Mouse (Mus musculus) stomach, embryonic 14.5 days (tissue): ENCODE results near the gene Prdm10. TPM values are rescaled to one million over a fixed set of nuclear protein-coding genes. Genes with fewer than 3 reads are reported as not detected.

ENCODE experiments used
- ATAC-seq: fragments of 200-750 bp; cut with Nextera tagmentation; 2 replicates; pipeline ENCODE4 v1.8.0; 2017; ENCODE audit warnings: low read depth, moderate TSS enrichment; ENCODE audit not compliant: insufficient number of reproducible peaks, insufficient read depth, low FRiP score
- H3K27ac ChIP-seq: fragments of 300-500 bp; sonication (generic); 2 replicates; pipeline ENCODE4 v1.5.1; 2014; ENCODE audit warnings: mild to moderate bottlenecking, low read length, moderate library complexity, mixed read lengths
- H3K27me3 ChIP-seq: fragments of 300-500 bp; sonication (generic); 2 replicates; pipeline ENCODE4 v1.6.1; 2014; ENCODE audit warnings: low read length, control low read depth, mixed read lengths; ENCODE audit not compliant: control insufficient read depth, insufficient read depth
- H3K36me3 ChIP-seq: fragments of 300-500 bp; sonication (generic); 2 replicates; pipeline ENCODE4 v1.6.1; 2014; ENCODE audit warnings: mild to moderate bottlenecking, control low read depth, low read length, moderate library complexity, mixed read lengths; ENCODE audit not compliant: control insufficient read depth, insufficient read depth
- H3K4me1 ChIP-seq: fragments of 300-500 bp; sonication (generic); 2 replicates; pipeline ENCODE4 v1.6.1; 2014; ENCODE audit warnings: low read length, control low read depth, mixed read lengths; ENCODE audit not compliant: control insufficient read depth, insufficient read depth
- H3K4me2 ChIP-seq: fragments of 300-500 bp; sonication (generic); replicated peaks from 2 replicates; pipeline ENCODE4 v1.6.1; 2014; ENCODE audit warnings: low read depth, low read length, control low read depth
- H3K4me3 ChIP-seq: fragments of 300-500 bp; sonication (generic); 2 replicates; pipeline ENCODE4 v1.5.1; 2014; ENCODE audit warnings: low read depth, low read length, control low read depth
- H3K9ac ChIP-seq: fragments of 300-500 bp; sonication (generic); replicated peaks from 2 replicates; pipeline ENCODE4 v1.6.1; 2014; ENCODE audit warnings: low read depth, mild to moderate bottlenecking, control low read depth, low read length, moderate library complexity, mixed read lengths
- H3K9me3 ChIP-seq: fragments of 300-500 bp; sonication (generic); 2 replicates; pipeline ENCODE4 v1.6.1; 2016; ENCODE audit warnings: low read depth, low read length, control low read depth; ENCODE audit not compliant: control insufficient read depth
- WGBS: fragments of 180-500 bp; shearing (Covaris S2); extraction: QIAGEN DNeasy Blood & Tissue Kit; methylation state at CpG from one replicate; pipeline ENCODE4 v1.1.7; 2014; 5-methylcytosine and 5-hydroxymethylcytosine counted together
- polyA plus RNA-seq: library from polyadenylated mRNA; unstranded; fragments of >200 nt; fragmentation: Nextera tagmentation; extraction: Ambion mirVana; gene quantifications from 2 replicates; pipeline ENCODE4 v1.2.1, GENCODE M21; 2014

The Prdm10 gene
- polyA plus RNA-seq, 1 experiment from 2014 or later = 7.8 TPM

DNA sequence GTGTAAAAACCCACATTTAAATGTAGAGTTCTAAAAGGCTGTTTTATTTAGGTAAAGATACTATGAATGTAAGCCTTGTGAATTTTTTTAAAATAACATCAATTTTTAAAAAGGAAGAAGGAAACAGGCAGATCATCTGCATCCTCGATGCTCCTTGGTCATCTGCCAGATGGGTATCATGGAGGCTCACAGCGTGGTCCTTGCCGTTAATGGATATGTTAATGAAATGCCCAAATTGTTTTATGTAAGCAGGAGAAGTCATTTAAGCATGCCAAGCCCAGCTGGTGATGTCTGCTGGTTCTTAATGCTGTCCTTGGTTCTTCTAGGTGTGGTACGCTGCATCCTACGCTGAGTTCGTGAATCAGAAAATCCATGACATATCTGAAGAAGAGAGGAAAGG lies 54.7 kb downstream of the Prdm10 start:
- no peaks in the 10 kb centered on the region for H3K27me3 ChIP-seq
- no peak overlapping the region for H3K9ac ChIP-seq
- H3K4me3 ChIP-seq = no peak overlapping the region
- no peak overlapping the region for H3K4me2 ChIP-seq
- 91% methylated on average over 6 of the region's 6 CpGs for WGBS
- no peak for ATAC-seq
- no peaks in the 10 kb centered on the region for H3K4me1 ChIP-seq
- no peaks in the 10 kb centered on the region for H3K9me3 ChIP-seq
- H3K36me3 ChIP-seq = no peaks in the 10 kb centered on the region; the same call in 1 of the 2 replicates
- H3K27ac ChIP-seq = no peak overlapping the region

DNA sequence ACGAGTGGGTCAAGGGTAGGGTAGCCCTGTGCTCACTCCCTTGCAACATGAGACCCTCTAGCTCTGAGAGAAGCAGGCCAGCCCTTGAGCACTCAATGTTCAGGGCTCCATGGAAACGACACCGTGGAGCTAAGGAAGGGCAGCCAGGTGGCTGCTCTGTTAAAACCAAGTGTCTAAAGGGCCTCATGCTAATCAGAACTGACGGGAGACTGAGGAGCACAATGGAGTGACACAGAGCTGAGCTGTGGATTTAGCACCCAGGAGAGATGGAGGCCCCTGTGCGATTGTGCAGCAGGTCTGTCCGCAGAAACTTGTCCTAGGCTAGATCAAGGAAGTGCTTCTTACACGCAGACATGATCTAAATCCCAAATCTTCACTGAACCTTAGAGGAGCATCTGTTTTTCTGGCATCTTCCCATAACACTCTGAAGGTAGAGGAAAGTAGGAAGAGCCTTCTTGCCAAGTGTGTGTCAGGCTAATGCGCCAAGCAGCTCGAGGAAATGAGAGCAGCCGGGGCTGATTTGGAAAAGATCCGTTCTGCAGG lies 64.0 kb downstream of the Prdm10 start:
- H3K4me1 ChIP-seq = no peaks in the 10 kb centered on the region
- no peaks in the 10 kb centered on the region for H3K27me3 ChIP-seq
- H3K27ac ChIP-seq = no peak overlapping the region
- H3K9me3 ChIP-seq = no peaks in the 10 kb centered on the region
- 68% methylated on average over 11 of the region's 11 CpGs for WGBS
- H3K4me3 ChIP-seq = no peak overlapping the region
- no peaks in the 10 kb centered on the region for H3K36me3 ChIP-seq
- H3K9ac ChIP-seq = no peak overlapping the region
- ATAC-seq = no peak
- H3K4me2 ChIP-seq = no peak overlapping the region

DNA sequence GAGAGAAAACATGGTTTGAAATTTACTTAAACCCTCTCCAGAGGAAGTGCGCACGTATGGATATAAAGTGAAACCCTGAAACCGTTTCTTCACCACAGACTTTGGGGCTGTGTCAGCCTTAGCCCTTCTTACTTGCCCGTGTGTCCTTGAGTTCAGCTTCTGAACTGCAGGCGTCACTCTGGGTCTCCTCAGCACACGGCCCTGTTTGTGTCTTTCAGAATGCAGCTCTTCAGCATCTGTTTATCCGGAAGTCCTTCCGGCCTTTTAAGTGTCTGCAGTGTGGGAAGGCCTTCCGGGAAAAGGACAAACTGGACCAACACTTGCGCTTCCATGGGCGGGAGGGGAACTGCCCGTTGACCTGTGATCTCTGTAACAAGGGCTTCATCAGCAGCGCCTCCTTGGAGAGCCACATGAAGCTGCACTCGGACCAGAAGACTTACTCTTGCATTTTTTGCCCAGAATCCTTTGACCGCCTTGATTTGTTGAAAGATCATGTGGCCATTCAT lies 66.3 kb downstream of the Prdm10 start:
- H3K4me1 ChIP-seq = no peaks in the 10 kb centered on the region

DNA sequence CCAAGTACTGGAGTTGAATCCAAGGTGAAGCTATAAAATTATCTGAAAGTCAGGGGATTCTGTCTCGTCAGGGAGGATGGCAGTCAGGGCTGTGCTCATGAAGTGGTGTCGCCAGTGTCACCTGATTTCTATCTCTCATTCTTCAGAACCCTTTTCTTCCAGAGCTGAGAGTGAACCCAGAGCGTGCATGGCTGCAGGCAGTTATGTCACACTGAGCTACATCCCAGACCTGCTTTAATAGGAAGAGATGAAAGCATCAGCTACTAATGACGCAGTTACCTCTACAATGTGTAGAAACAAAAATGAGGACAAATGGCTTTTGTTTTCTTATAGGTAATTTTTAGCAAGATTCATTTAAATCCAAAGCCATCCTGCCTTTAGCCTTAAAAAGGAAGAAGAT lies 68.1 kb downstream of the Prdm10 start:
- WGBS = 84% methylated on average over 4 of the region's 4 CpGs
- no peak overlapping the region for H3K27ac ChIP-seq
- no peak overlapping the region for H3K4me2 ChIP-seq
- no peak overlapping the region for H3K4me3 ChIP-seq
- H3K9me3 ChIP-seq = no peaks in the 10 kb centered on the region
- no peaks in the 10 kb centered on the region for H3K36me3 ChIP-seq
- no peaks in the 10 kb centered on the region for H3K27me3 ChIP-seq
- no peak for ATAC-seq
- no peak overlapping the region for H3K9ac ChIP-seq
- H3K4me1 ChIP-seq = no peaks in the 10 kb centered on the region

More for the DNA sequence above, 66.3 kb downstream of the Prdm10 start:
- H3K27ac ChIP-seq = no peak overlapping the region
- H3K9ac ChIP-seq = no peak overlapping the region
- H3K9me3 ChIP-seq = no peaks in the 10 kb centered on the region
- H3K4me2 ChIP-seq = no peak overlapping the region
- H3K4me3 ChIP-seq = no peak overlapping the region
- no peak for ATAC-seq
- 74% methylated on average over 15 of the region's 15 CpGs for WGBS
- H3K36me3 ChIP-seq = no peaks in the 10 kb centered on the region
- no peaks in the 10 kb centered on the region for H3K27me3 ChIP-seq

DNA sequence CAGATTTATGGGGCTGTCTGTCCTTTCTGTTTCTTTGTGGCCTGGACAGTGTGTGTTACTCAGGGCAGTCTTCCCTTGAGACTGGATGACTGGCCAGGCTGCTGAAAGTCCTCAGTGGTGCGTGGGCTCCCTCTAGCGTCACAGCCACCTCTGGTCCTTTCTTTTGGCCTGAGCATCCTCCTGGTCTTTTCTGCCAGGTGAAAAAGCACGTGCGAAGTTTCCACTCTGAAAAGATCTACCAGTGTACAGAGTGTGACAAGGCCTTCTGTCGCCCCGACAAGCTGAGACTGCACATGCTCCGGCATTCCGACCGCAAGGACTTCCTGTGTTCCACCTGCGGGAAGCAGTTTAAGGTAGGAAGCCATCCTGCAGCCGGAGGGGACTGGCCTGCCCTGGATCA lies 68.6 kb downstream of the Prdm10 start:
- Histone ChIP-seq H3K4me3 (no peak overlapping the region), H3K36me3 (no peaks in the 10 kb centered on the region), H3K27ac (no peak overlapping the region), H3K9ac (no peak overlapping the region), H3K4me2 (no peak overlapping the region), H3K27me3 (no peaks in the 10 kb centered on the region), H3K9me3 (no peaks in the 10 kb centered on the region), H3K4me1 (no peaks in the 10 kb centered on the region)
- no peak for ATAC-seq
- WGBS = 68% methylated on average over 11 of the region's 11 CpGs

DNA sequence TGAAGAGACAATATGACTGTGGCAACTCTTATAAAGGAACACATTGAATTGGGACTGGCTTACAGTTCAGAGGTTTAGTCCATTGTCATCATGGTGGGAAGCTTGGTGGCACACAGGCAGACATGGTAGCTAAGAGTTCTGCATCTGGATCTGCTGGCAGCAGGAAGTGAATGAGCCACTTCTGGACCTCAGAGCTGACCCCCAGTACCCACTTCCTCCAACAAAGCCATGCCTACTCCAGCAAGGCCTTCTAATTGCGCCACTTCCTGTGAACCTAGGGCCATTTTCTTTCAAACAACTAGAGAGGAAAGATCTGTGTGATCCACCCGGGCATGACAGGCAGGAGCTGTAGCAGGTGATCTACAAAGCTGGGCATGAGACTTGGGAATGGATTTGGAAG lies 72.4 kb downstream of the Prdm10 start:
- Histone ChIP-seq H3K4me2 (no peak overlapping the region), H3K27ac (no peak overlapping the region), H3K9me3 (no peaks in the 10 kb centered on the region), H3K27me3 (no peaks in the 10 kb centered on the region), H3K4me3 (no peak overlapping the region), H3K4me1 (no peaks in the 10 kb centered on the region), H3K36me3 (no peaks in the 10 kb centered on the region), H3K9ac (no peak overlapping the region)
- ATAC-seq = no peak
- WGBS = 88% methylated on average over 2 of the region's 2 CpGs

DNA sequence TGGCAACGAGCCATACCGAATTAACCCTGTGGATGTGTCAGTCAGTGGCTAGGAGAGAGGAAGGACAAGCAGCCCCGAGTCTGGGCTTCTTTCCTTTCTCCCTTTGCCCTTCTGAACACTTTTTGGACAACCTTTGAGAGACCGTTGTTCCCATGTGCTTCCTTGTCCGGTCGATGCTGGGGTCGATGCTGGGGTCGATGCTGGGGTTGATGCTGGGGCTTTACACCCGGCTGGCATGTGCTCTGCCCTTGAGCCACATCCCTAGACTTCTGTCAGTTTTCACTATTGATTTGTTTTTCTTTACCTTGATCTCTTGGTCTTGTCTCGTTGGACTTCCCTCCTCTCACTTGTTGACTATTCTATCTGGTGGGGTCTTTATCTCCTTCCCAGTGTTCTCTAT lies 73.2 kb downstream of the Prdm10 start:
- Histone ChIP-seq H3K9me3 (no peaks in the 10 kb centered on the region), H3K4me3 (no peak overlapping the region), H3K9ac (no peak overlapping the region), H3K4me2 (no peak overlapping the region), H3K27ac (no peak overlapping the region), H3K4me1 (no peaks in the 10 kb centered on the region), H3K36me3 (peaks cover 3% of the 10 kb centered on the region; the same call in 1 of the 2 replicates), H3K27me3 (no peaks in the 10 kb centered on the region)
- WGBS = 83% methylated on average over 10 of the region's 10 CpGs
- ATAC-seq = no peak

DNA sequence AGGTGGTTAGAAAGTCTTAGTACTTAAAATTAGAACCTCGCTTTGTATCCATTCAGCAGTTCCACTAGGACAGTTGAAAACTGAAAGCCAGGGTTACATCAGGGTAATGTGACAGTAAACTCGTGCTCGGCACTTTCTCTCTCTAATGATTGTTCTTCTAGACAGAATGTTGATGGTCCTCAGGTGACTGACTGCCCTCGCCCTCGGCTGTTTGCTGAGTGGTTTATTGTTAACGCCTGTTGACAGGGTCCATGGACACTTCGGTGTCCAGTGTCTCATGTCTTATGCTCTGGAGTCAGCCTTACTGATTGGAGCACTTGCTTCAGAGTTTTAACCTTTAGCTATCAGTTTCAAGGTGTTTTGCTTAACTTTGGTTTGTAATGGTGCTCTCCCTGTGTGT lies 73.7 kb downstream of the Prdm10 start:
- no peak overlapping the region for H3K4me3 ChIP-seq
- no peak overlapping the region for H3K27ac ChIP-seq
- 63% methylated on average over 7 of the region's 7 CpGs for WGBS
- ATAC-seq = no peak
- no peaks in the 10 kb centered on the region for H3K9me3 ChIP-seq
- no peaks in the 10 kb centered on the region for H3K27me3 ChIP-seq
- no peak overlapping the region for H3K9ac ChIP-seq
- peaks cover 3% of the 10 kb centered on the region; the same call in 1 of the 2 replicates for H3K36me3 ChIP-seq
- no peaks in the 10 kb centered on the region for H3K4me1 ChIP-seq
- no peak overlapping the region for H3K4me2 ChIP-seq
